Mouse (Mus musculus) liver, postnatal 0 days (tissue): ENCODE measurements at regions not wholly inside any gene's neighbourhood (a gene's known extent, or its start where the extent isn't known, plus 50 kb on each side); places are given as distances from the start of the nearest gene placed in this dataset.

Experiments
- ATAC-seq: fragments of 200-750 bp; cut with Nextera tagmentation; 2 replicates; pipeline ENCODE4 v1.8.0; 2017; ENCODE audit warnings: mild to moderate bottlenecking, moderate library complexity
- DNase-seq: peaks from one replicate; pipeline ENCODE4 v3.0.0-alpha.2; 2016
- H3K27ac ChIP-seq: fragments of 300-500 bp; sonication (generic); 2 replicates; pipeline ENCODE4 v1.5.1; 2014; ENCODE audit warnings: antibody characterized with exemption, moderate library complexity, mild to moderate bottlenecking, low read depth
- H3K27me3 ChIP-seq: fragments of 300-500 bp; sonication (generic); 2 replicates; pipeline ENCODE4 v1.6.1; 2014; ENCODE audit warnings: low read length, control low read depth, mixed read lengths; ENCODE audit not compliant: insufficient read depth
- H3K36me3 ChIP-seq: fragments of 300-500 bp; sonication (generic); replicated peaks from 2 replicates; pipeline ENCODE4 v1.6.1; 2014; ENCODE audit warnings: mild to moderate bottlenecking, control low read depth, low read length, moderate library complexity, mixed read lengths; ENCODE audit not compliant: insufficient read depth
- H3K4me1 ChIP-seq: fragments of 300-500 bp; sonication (generic); 2 replicates; pipeline ENCODE4 v1.6.1; 2014; ENCODE audit warnings: antibody characterized with exemption, mild to moderate bottlenecking, control low read depth; ENCODE audit not compliant: insufficient read depth
- H3K4me2 ChIP-seq: fragments of 300-500 bp; sonication (generic); 2 replicates; pipeline ENCODE4 v1.6.1; 2014; ENCODE audit warnings: low read depth, mild to moderate bottlenecking, low read length, moderate library complexity, mixed read lengths
- H3K4me3 ChIP-seq: fragments of 300-500 bp; sonication (generic); 2 replicates; pipeline ENCODE4 v1.5.1; 2014; ENCODE audit warnings: low read depth, low read length
- H3K9ac ChIP-seq: fragments of 300-500 bp; sonication (generic); replicated peaks from 2 replicates; pipeline ENCODE4 v1.6.1; 2014; ENCODE audit warnings: mild to moderate bottlenecking, moderate library complexity
- H3K9me3 ChIP-seq: fragments of 300-500 bp; sonication (generic); 2 replicates; pipeline ENCODE4 v1.6.1; 2016; ENCODE audit warnings: mild to moderate bottlenecking, control low read depth, low read length, mixed read lengths
- CTCF ChIP-seq: sonication (generic); IDR thresholded peaks from 2 replicates; pipeline ENCODE4 v1.5.1; 2016; ENCODE audit warnings: antibody characterized with exemption, low read depth
- EP300 ChIP-seq: IDR thresholded peaks from 2 replicates; pipeline ENCODE4 v1.6.1; 2016; ENCODE audit warnings: antibody characterized with exemption, low read depth, mild to moderate bottlenecking
- WGBS: fragments of 180-500 bp; shearing (Covaris S2); extraction: QIAGEN DNeasy Blood & Tissue Kit; methylation state at CpG from one replicate; pipeline ENCODE4 v1.1.7; 2014; ENCODE audit not compliant: insufficient replicate concordance; 5-methylcytosine and 5-hydroxymethylcytosine counted together

DNA sequence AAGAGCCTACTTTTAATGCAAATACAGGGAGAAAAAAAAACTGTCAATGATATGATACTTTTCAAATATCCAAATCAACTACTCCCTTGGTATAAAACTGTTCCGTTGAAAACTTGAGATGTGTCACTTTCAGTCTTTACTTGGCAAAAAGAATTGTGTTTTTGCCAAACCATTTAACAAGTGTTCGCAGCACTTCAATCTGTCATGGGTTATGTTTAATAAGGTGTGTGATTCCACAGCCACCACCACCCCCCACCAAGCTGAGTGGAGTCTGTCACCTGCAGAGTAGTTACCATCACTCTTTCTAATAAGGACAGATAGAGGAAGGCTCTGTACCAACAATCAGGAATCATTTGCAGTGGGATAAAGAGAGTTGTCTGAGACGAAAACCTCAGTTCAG is 252.5 kb upstream of the Apob start:
- no peak overlapping the region for H3K4me2 ChIP-seq
- 74% methylated on average over 3 of the region's 3 CpGs for WGBS
- H3K27ac ChIP-seq: no peak overlapping the region
- no peaks in the 10 kb centered on the region for H3K4me1 ChIP-seq
- TF ChIP-seq EP300 (no peak), CTCF (no peak)
- no peaks in the 10 kb centered on the region for H3K36me3 ChIP-seq
- H3K9me3 ChIP-seq: no peaks in the 10 kb centered on the region
- H3K4me3 ChIP-seq: no peak overlapping the region
- no peak for DNase-seq
- no peak overlapping the region for H3K9ac ChIP-seq
- no peak for ATAC-seq
- H3K27me3 ChIP-seq: no peaks in the 10 kb centered on the region

DNA sequence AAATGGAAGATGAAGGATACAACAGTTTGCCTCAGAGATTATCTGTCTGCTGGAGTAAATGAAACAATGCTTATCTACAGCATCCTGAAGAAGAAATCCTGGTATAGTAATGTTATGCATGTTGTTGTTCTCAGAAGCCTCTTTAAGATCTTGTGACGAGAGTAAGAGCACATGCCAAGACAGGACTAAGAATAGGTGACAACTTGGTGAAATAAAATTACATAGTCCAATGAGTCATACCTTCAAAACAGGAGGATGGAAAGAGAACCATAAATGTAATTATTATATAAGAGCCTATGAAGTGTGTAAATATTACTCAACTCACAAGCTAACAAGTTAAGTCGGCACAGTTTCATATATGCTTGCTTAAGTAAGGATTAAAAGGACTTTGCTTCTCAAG is 239.4 kb upstream of the Apob start:
- Histone ChIP-seq H3K36me3 (no peaks in the 10 kb centered on the region), H3K27me3 (no peaks in the 10 kb centered on the region), H3K4me1 (no peaks in the 10 kb centered on the region), H3K9ac (no peak overlapping the region), H3K4me2 (no peak overlapping the region), H3K27ac (no peak overlapping the region), H3K9me3 (no peaks in the 10 kb centered on the region), H3K4me3 (no peak overlapping the region)
- DNase-seq: no peak
- no peak for ATAC-seq
- 80% methylated on average over 2 of the region's 2 CpGs for WGBS
- TF ChIP-seq CTCF: no peak
- no peak for TF ChIP-seq EP300

DNA sequence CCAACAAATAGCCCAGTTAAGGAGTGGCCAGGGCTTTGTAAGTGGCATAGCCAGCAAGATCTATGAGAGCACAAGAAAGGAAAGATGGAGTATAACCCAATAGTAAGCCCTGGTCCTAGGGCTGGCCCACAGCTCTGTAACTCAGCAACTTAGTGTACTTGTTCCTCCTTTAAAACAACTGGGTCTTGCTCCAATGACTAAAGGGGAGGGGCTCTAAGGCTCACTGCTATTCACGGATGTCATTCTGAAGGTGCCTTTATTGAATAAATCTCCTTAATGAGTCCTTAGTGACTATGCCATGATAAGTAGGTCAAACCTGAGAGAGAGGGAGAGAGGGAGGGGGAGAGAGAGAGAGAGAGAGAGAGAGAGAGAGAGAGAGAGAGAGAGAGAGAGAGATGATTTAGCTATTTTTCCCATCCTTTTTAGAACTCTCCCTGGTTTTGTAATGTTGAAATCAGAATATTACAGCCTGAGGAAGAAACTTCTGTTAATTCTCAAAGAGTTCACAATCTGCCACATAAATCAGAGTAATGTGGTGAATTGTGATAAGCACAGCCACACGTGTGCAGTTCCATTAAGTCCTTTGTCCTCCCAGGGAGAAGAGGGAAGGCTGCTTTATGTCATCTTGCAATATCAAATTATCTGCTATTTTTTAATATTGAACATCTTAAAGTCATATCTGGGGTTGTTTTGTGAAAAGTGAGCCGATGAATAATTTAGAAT is 238.7 kb upstream of the Apob start:
- no peaks in the 10 kb centered on the region for H3K36me3 ChIP-seq
- no peaks in the 10 kb centered on the region for H3K9me3 ChIP-seq
- H3K4me1 ChIP-seq: no peaks in the 10 kb centered on the region
- TF ChIP-seq EP300 (no peak), CTCF (no peak)
- H3K27me3 ChIP-seq: no peaks in the 10 kb centered on the region
- DNase-seq (no peak), ATAC-seq (no peak)
- H3K4me3 ChIP-seq: no peak overlapping the region
- no peak overlapping the region for H3K27ac ChIP-seq
- 62% methylated on average over 3 of the region's 3 CpGs for WGBS
- H3K9ac ChIP-seq: no peak overlapping the region
- H3K4me2 ChIP-seq: no peak overlapping the region

DNA sequence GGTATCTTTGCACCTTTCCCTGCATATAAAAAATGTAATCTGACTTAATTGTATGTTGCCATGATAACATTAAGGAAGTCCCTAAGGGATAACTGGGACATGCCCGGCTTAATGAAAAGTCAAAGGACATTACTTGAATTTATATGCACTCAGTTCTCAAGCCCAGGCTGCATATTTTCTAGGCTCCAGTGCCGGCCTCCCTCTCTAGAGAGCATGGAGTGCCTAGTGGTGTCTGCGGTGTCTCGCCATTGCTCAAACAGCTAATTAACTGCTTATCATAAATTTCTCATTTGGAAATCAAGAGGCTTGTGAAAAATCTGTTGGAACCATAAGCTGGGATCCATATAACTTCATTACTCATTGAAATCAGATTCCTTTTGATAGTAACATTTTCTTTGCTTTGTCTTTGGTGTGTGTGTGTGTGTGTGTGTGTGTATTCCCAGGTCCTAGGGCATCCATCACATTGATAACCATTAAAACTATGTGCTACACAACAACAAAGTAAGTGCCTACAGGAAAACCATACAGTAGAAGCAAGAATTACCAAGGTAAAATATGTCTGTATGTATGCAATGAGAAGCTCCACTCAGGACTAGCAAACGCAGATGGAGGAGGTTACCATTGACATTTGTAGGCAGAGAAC is 238.0 kb upstream of the Apob start:
- TF ChIP-seq EP300: no peak
- no peak for TF ChIP-seq CTCF
- Histone ChIP-seq H3K36me3 (no peaks in the 10 kb centered on the region), H3K4me3 (no peak overlapping the region), H3K27me3 (no peaks in the 10 kb centered on the region), H3K9me3 (no peaks in the 10 kb centered on the region), H3K27ac (no peak overlapping the region), H3K4me2 (no peak overlapping the region), H3K4me1 (no peaks in the 10 kb centered on the region), H3K9ac (no peak overlapping the region)
- ATAC-seq: no peak
- WGBS: 74% methylated on average over 5 of the region's 5 CpGs
- no peak for DNase-seq

DNA sequence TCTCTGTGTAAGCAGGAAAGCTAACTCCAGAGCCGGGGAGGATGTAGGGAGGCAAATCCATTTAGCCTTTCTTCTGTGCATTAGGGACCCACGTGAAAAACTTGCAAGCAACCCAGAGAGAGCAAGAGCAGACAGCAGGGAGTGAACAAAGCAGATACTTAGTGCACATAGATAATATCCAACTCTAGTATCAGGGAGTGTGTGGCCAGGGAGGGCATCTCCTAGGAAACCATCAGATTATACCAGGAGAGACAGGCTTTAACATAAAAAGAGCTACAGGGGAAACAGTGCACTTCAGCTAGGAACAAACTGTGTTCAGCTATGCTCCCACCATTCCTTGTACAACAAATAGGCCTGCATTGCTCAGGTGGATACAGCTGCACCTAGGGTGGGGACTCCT is 230.7 kb upstream of the Apob start:
- Histone ChIP-seq H3K27me3 (no peaks in the 10 kb centered on the region), H3K4me1 (no peaks in the 10 kb centered on the region), H3K9me3 (no peaks in the 10 kb centered on the region), H3K9ac (no peak overlapping the region), H3K36me3 (no peaks in the 10 kb centered on the region), H3K4me3 (no peak overlapping the region), H3K27ac (no peak overlapping the region), H3K4me2 (no peak overlapping the region)
- WGBS: 46% methylated on average over 2 of the region's 2 CpGs
- DNase-seq (no peak), ATAC-seq (no peak)
- no peak for TF ChIP-seq EP300
- TF ChIP-seq CTCF: no peak

GRCm38 (mm10) chr12:7749319-7750238 is 227.9 kb upstream of the Apob start:
- Histone ChIP-seq H3K27ac (no peak overlapping the region), H3K4me2 (no peak overlapping the region), H3K9me3 (no peaks in the 10 kb centered on the region), H3K27me3 (no peaks in the 10 kb centered on the region), H3K4me3 (no peak overlapping the region), H3K9ac (no peak overlapping the region), H3K4me1 (no peaks in the 10 kb centered on the region), H3K36me3 (no peaks in the 10 kb centered on the region)
- TF ChIP-seq EP300 (no peak), CTCF (no peak)
- 32% methylated on average over 5 of the region's 5 CpGs for WGBS
- no peak for ATAC-seq
- DNase-seq: no peak
